Mouse (Mus musculus): ENCODE measurements around the gene A530032D15Rik. TPM values are rescaled to one million over a fixed set of nuclear protein-coding genes. Genes with fewer than 3 reads are reported as not detected.
"Not testable (repeated sequence)": the region's sequence is repeated elsewhere in the genome, so short reads cannot be mapped to it uniquely, and the experiment has no call there.

Gene A530032D15Rik
- polyA plus RNA-seq (2014; fragmentation: Nextera tagmentation; extraction: Ambion mirVana): not detected in 2 replicates

DNA sequence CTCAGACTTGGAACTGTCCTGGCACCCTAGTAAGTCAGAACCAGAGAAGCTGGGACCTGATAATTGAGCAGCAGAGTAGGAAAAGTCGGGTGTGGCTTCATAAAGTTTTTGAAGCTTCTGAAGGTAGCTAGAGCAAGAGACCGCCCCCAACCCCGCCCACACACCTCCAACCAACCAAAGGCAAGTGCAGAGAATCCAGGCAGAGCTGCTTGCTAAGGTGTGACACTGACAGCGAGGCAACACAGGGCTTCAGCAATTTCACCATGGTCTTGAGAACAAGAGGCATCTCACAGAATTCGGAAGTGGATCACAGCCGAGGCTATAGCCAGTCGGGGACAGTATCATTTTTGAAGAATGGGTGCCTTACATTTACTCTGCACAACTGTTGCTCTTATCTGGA, at the start of gene A530032D15Rik:
A530032D15Rik (minus strand) TSS at position 101 of the 400 bp plus-strand sequence.
- WGBS: no CpG with 5 or more reads among the region's 7 CpGs
- DNase-seq (ENCODE audit: low spot score); H3K9ac ChIP-seq (ENCODE audit: low read length); H3K4me3 ChIP-seq (ENCODE audit: low read depth, low read length); H3K27me3 ChIP-seq (replicated peaks; ENCODE audit: control insufficient read depth, insufficient read depth, low read length); H3K9me3 ChIP-seq (ENCODE audit: control insufficient read depth, low read length); ATAC-seq (replicated peaks; ENCODE audit: low FRiP score, low TSS enrichment, low read depth); H3K27ac ChIP-seq (ENCODE audit: low read depth); H3K4me2 ChIP-seq (ENCODE audit: low read length); H3K36me3 ChIP-seq (ENCODE audit: control insufficient read depth, insufficient read depth, low read length); H3K4me1 ChIP-seq (replicated peaks; ENCODE audit: control insufficient read depth, insufficient read depth, low read length): not testable (repeated sequence)

- not testable (repeated sequence) for H3K36me3 ChIP-seq (ENCODE audit: control insufficient read depth, insufficient read depth, low read length); H3K4me3 ChIP-seq (ENCODE audit: low read depth, low read length); H3K27me3 ChIP-seq (replicated peaks; ENCODE audit: control insufficient read depth, insufficient read depth, low read length); ATAC-seq (replicated peaks; ENCODE audit: low FRiP score, low TSS enrichment, low read depth); H3K9me3 ChIP-seq (ENCODE audit: control insufficient read depth, low read length); DNase-seq (ENCODE audit: low spot score); H3K9ac ChIP-seq (ENCODE audit: low read length); H3K27ac ChIP-seq (ENCODE audit: low read depth); H3K4me1 ChIP-seq (replicated peaks; ENCODE audit: control insufficient read depth, insufficient read depth, low read length); H3K4me2 ChIP-seq (ENCODE audit: low read length)
- 77% methylated on average over 4 of the region's 5 CpGs for WGBS
Measured at GRCm38 (mm10) chr1:85155151-85155550, 45.5 kb upstream of the A530032D15Rik start.

- WGBS: 92% methylated on average over 20 of the region's 22 CpGs
- H3K4me3 ChIP-seq (ENCODE audit: low read depth, low read length); H3K9ac ChIP-seq (ENCODE audit: low read length); H3K27ac ChIP-seq (ENCODE audit: low read depth); H3K4me2 ChIP-seq (ENCODE audit: low read length); H3K27me3 ChIP-seq (replicated peaks; ENCODE audit: control insufficient read depth, insufficient read depth, low read length); ATAC-seq (replicated peaks; ENCODE audit: low FRiP score, low TSS enrichment, low read depth); H3K36me3 ChIP-seq (ENCODE audit: control insufficient read depth, insufficient read depth, low read length); DNase-seq (ENCODE audit: low spot score); H3K4me1 ChIP-seq (replicated peaks; ENCODE audit: control insufficient read depth, insufficient read depth, low read length); H3K9me3 ChIP-seq (ENCODE audit: control insufficient read depth, low read length): not testable (repeated sequence)
Measured at GRCm38 (mm10) chr1:85133671-85134070, 24.0 kb upstream of the A530032D15Rik start.

DNA sequence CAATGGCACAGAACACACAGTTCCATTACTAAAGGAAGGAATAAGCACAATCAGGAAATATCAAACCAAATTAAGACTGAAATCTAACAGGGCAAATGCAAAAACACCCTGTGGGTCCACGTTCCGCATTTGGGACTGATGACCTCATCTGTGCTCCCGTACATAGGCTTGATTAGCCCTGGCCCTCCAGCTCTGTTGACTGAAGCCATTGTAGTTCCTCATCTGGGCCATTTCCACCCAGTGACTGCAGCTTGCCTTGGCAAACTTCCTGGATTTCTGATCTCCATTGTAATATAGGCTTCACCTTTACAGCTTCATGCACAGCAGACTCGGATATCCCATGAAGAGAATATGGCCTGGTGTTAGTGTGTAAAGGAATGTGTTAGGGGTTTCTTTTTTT, 12.2 kb upstream of the A530032D15Rik start:
- H3K9me3 ChIP-seq (ENCODE audit: control insufficient read depth, low read length); H3K9ac ChIP-seq (ENCODE audit: low read length); DNase-seq (ENCODE audit: low spot score); H3K27ac ChIP-seq (ENCODE audit: low read depth); ATAC-seq (replicated peaks; ENCODE audit: low FRiP score, low TSS enrichment, low read depth); H3K4me3 ChIP-seq (ENCODE audit: low read depth, low read length); H3K27me3 ChIP-seq (replicated peaks; ENCODE audit: control insufficient read depth, insufficient read depth, low read length); H3K36me3 ChIP-seq (ENCODE audit: control insufficient read depth, insufficient read depth, low read length); H3K4me2 ChIP-seq (ENCODE audit: low read length); H3K4me1 ChIP-seq (replicated peaks; ENCODE audit: control insufficient read depth, insufficient read depth, low read length): not testable (repeated sequence)
- 81% methylated on average over 4 of the region's 4 CpGs for WGBS

DNA sequence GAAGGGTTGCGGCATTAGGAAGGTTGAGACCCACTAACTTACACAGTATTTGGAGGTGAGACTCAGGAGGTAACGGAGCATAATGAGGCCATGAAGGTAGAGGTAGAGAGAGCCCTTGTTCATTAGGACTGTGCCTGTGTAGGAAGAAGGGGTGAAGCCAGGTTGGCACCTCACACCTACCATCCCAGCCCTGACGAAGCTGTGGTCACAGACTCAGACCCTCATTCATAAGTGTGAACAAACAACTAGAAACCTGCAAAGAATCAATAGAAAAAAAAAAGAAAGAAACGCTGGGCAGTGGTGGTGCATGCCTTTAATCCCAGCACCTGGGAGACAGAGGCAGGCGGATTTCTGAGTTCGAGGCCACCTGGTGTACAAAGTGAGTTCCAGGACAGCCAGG, 8.7 kb upstream of the A530032D15Rik start:
- not testable (repeated sequence) for H3K9ac ChIP-seq (ENCODE audit: low read length); H3K4me2 ChIP-seq (ENCODE audit: low read length); H3K27me3 ChIP-seq (replicated peaks; ENCODE audit: control insufficient read depth, insufficient read depth, low read length); H3K36me3 ChIP-seq (ENCODE audit: control insufficient read depth, insufficient read depth, low read length); H3K4me3 ChIP-seq (ENCODE audit: low read depth, low read length); H3K9me3 ChIP-seq (ENCODE audit: control insufficient read depth, low read length); ATAC-seq (replicated peaks; ENCODE audit: low FRiP score, low TSS enrichment, low read depth); DNase-seq (ENCODE audit: low spot score); H3K4me1 ChIP-seq (replicated peaks; ENCODE audit: control insufficient read depth, insufficient read depth, low read length); H3K27ac ChIP-seq (ENCODE audit: low read depth)
- WGBS: 75% methylated on average over 5 of the region's 6 CpGs

GRCm38 (mm10) chr1:85117537-85117936, 7.9 kb upstream of the A530032D15Rik start:
- H3K36me3 ChIP-seq (ENCODE audit: control insufficient read depth, insufficient read depth, low read length); H3K9me3 ChIP-seq (ENCODE audit: control insufficient read depth, low read length); H3K27ac ChIP-seq (ENCODE audit: low read depth); H3K4me3 ChIP-seq (ENCODE audit: low read depth, low read length); DNase-seq (ENCODE audit: low spot score); H3K4me2 ChIP-seq (ENCODE audit: low read length); H3K27me3 ChIP-seq (replicated peaks; ENCODE audit: control insufficient read depth, insufficient read depth, low read length); H3K4me1 ChIP-seq (replicated peaks; ENCODE audit: control insufficient read depth, insufficient read depth, low read length); H3K9ac ChIP-seq (ENCODE audit: low read length); ATAC-seq (replicated peaks; ENCODE audit: low FRiP score, low TSS enrichment, low read depth): not testable (repeated sequence)
- 53% methylated on average over 4 of the region's 6 CpGs for WGBS

- not testable (repeated sequence) for H3K27me3 ChIP-seq (replicated peaks; ENCODE audit: control insufficient read depth, insufficient read depth, low read length); H3K9me3 ChIP-seq (ENCODE audit: control insufficient read depth, low read length); ATAC-seq (replicated peaks; ENCODE audit: low FRiP score, low TSS enrichment, low read depth); H3K36me3 ChIP-seq (ENCODE audit: control insufficient read depth, insufficient read depth, low read length); DNase-seq (ENCODE audit: low spot score); H3K9ac ChIP-seq (ENCODE audit: low read length); H3K4me1 ChIP-seq (replicated peaks; ENCODE audit: control insufficient read depth, insufficient read depth, low read length); H3K4me3 ChIP-seq (ENCODE audit: low read depth, low read length); H3K27ac ChIP-seq (ENCODE audit: low read depth); H3K4me2 ChIP-seq (ENCODE audit: low read length)
- WGBS: 57% methylated on average over 6 of the region's 6 CpGs
Measured at GRCm38 (mm10) chr1:85114666-85115402, 5.2 kb upstream of the A530032D15Rik start.

DNA sequence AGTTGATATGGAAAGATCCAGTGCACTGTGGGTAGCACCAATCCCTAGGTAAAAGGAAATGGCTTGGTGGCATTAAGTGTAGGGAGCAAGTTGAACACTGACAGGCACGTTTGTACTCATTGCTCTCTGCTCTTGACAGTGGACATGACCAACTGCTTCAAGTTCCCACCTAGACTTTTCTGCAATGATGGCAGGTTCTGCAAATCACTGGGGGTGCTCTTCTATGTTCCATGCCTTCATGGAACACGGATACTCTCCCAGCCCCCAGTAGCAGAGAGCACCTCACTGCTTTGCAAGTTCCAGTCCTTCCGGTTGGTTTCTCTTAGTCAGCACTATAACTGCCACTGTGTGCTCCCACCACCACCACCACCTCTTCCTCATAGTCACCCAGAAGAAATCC, 4.4 kb upstream of the A530032D15Rik start:
- not testable (repeated sequence) for H3K4me1 ChIP-seq (replicated peaks; ENCODE audit: control insufficient read depth, insufficient read depth, low read length); DNase-seq (ENCODE audit: low spot score); H3K27me3 ChIP-seq (replicated peaks; ENCODE audit: control insufficient read depth, insufficient read depth, low read length); H3K4me2 ChIP-seq (ENCODE audit: low read length); H3K4me3 ChIP-seq (ENCODE audit: low read depth, low read length); H3K9me3 ChIP-seq (ENCODE audit: control insufficient read depth, low read length); H3K36me3 ChIP-seq (ENCODE audit: control insufficient read depth, insufficient read depth, low read length); H3K9ac ChIP-seq (ENCODE audit: low read length); H3K27ac ChIP-seq (ENCODE audit: low read depth)
- ATAC-seq (replicated peaks; ENCODE audit: low FRiP score, low TSS enrichment, low read depth): 0 out of 2 replicates have a peak, but pooled peaks have one; percentile 50
- WGBS: 76% methylated on average over 3 of the region's 3 CpGs

GRCm38 (mm10) chr1:85112889-85113288, 3.2 kb upstream of the A530032D15Rik start:
- H3K4me1 ChIP-seq (replicated peaks; ENCODE audit: control insufficient read depth, insufficient read depth, low read length); DNase-seq (ENCODE audit: low spot score); H3K9ac ChIP-seq (ENCODE audit: low read length); H3K27me3 ChIP-seq (replicated peaks; ENCODE audit: control insufficient read depth, insufficient read depth, low read length); H3K27ac ChIP-seq (ENCODE audit: low read depth); ATAC-seq (replicated peaks; ENCODE audit: low FRiP score, low TSS enrichment, low read depth); H3K4me2 ChIP-seq (ENCODE audit: low read length); H3K4me3 ChIP-seq (ENCODE audit: low read depth, low read length); H3K9me3 ChIP-seq (ENCODE audit: control insufficient read depth, low read length); H3K36me3 ChIP-seq (ENCODE audit: control insufficient read depth, insufficient read depth, low read length): not testable (repeated sequence)
- WGBS: 72% methylated on average over 2 of the region's 5 CpGs

Measured in intestine, embryonic 14.5 days (tissue).